Mouse (Mus musculus): ENCODE results near the gene Tuba1c. TPM values are rescaled to one million over a fixed set of nuclear protein-coding genes. Genes with fewer than 3 reads are reported as not detected.
"Not testable (repeated sequence)": the region's sequence is repeated elsewhere in the genome, so short reads cannot be mapped to it uniquely, and the experiment has no call there.

Gene Tuba1c
- total and polyA plus RNA-seq, 2 experiments from 2014 or later = 9.6 to 22.6 TPM

DNA sequence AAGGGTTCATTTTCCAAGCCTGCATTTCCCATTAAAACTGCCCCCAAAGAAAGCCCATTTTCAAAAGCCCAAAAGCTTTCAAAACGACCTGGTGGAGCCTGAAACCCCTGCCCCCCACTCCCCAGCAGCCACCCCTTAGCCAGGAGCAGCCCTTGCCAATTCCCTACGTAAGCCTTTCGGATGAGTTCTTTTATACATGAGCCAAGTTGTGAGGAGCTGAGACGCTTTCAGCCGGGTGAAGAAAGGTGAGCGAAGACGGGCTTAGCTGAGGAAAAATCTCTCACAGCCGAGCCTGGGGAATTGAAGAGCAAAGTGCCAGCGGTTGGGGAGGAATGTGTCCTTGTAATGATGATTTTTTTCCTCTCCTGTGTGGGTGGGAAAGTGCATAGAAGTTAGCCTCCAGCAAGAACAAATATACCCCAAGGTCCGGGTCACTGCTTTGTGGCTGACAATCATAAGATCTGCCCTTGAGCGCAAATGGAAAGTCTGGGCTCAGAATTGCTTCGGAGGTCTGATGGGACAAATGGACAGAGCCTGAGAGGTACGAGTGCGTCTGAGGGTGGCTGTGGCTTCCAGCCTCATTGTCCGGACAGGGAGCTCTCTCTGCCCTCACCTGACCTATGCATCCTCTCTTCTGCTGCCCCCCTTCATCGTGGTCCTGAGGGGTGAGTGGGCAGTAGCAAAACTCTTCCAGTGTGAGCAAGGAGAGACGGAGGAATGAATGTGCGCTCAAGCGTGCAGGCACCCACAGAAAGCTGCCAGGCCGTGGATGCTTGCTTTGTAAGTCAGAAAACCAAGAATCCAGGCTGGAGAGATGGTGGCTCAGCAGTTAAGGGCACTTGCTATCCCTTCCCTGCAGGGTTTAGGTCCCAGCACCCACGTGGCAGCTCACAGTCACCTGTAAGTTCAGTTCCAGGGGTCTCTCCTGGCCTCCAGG lies 11.5 kb downstream of the Tuba1c start:
- DNase-seq (ENCODE audit: low spot score) = peak; percentile 30
- Histone ChIP-seq H3K4me3 (ENCODE audit: low read depth, low read length) (no peak overlapping the region), H3K27me3 (ENCODE audit: insufficient read depth, low read length) (no peaks in the 10 kb centered on the region), H3K9ac (replicated peaks; ENCODE audit: low read length, poor library complexity, severe bottlenecking) (no peak overlapping the region), H3K27ac (ENCODE audit: low read depth, low read length) (no peak overlapping the region), H3K4me2 (ENCODE audit: low read depth, low read length, poor library complexity, severe bottlenecking) (no peak overlapping the region), H3K9me3 (ENCODE audit: low read length) (no peaks in the 10 kb centered on the region), H3K36me3 (ENCODE audit: insufficient read depth, low read length) (no peaks in the 10 kb centered on the region), H3K4me1 (ENCODE audit: insufficient read depth, low read length) (no peaks in the 10 kb centered on the region)
- no peak for ATAC-seq (ENCODE audit: low FRiP score)
- no peak for TF ChIP-seq CTCF (IDR thresholded peaks at IDR 0.05)
- WGBS = 33% methylated on average over 21 of the region's 21 CpGs

DNA sequence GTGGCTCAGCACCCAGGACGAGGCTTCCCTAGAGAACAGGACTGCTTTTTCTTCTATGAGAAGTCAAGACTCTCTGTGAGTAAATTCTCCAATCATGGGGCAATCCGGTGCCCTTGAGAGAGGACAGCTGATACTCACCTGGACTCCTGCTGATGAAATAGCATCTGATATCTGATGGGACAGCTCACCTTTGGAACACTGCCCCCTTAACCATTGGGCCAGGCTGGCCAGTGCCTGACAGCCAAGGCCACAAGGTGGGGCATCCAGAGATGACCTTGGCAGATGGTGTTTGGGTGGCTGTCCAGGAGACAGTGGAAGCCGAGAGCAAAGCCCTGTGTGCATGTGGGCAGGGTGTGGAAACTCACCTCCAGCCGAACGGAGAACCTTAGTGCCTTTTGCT lies 12.6 kb downstream of the Tuba1c start:
- Histone ChIP-seq H3K9me3 (ENCODE audit: low read length) (no peaks in the 10 kb centered on the region), H3K27me3 (ENCODE audit: insufficient read depth, low read length) (no peaks in the 10 kb centered on the region), H3K4me2 (ENCODE audit: low read depth, low read length, poor library complexity, severe bottlenecking) (no peak overlapping the region), H3K27ac (ENCODE audit: low read depth, low read length) (no peak overlapping the region), H3K4me3 (ENCODE audit: low read depth, low read length) (no peak overlapping the region), H3K9ac (replicated peaks; ENCODE audit: low read length, poor library complexity, severe bottlenecking) (no peak overlapping the region), H3K36me3 (ENCODE audit: insufficient read depth, low read length) (no peaks in the 10 kb centered on the region), H3K4me1 (ENCODE audit: insufficient read depth, low read length) (no peaks in the 10 kb centered on the region)
- no peak for TF ChIP-seq CTCF (IDR thresholded peaks at IDR 0.05)
- 82% methylated on average over 5 of the region's 5 CpGs for WGBS
- DNase-seq (ENCODE audit: low spot score) (no peak), ATAC-seq (ENCODE audit: low FRiP score) (no peak)

DNA sequence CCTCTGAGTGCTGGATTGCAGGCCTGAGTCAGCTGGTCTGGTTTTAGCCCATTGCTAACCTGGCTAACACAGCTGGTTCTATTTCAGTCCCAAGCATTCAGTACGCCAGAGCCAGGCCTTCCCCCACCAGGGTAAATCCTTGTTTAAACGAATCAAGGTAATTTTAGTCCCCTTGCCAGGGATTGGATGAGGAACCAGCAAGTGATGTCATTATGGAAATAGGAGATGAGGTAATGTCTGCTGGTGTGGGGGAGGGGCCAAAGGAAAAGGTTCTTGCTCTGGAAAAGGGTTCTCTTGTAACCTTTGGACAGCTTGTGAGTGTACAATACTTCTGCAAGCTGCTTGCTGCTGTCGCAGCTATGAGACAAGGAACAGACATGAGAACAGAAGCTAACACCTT lies 15.2 kb downstream of the Tuba1c start:
- Histone ChIP-seq H3K4me2 (ENCODE audit: low read depth, low read length, poor library complexity, severe bottlenecking) (no peak overlapping the region), H3K36me3 (ENCODE audit: insufficient read depth, low read length) (no peaks in the 10 kb centered on the region), H3K4me3 (ENCODE audit: low read depth, low read length) (no peak overlapping the region), H3K27ac (ENCODE audit: low read depth, low read length) (no peak overlapping the region), H3K9me3 (ENCODE audit: low read length) (no peaks in the 10 kb centered on the region), H3K4me1 (ENCODE audit: insufficient read depth, low read length) (no peaks in the 10 kb centered on the region), H3K27me3 (ENCODE audit: insufficient read depth, low read length) (no peaks in the 10 kb centered on the region), H3K9ac (replicated peaks; ENCODE audit: low read length, poor library complexity, severe bottlenecking) (no peak overlapping the region)
- no peak for DNase-seq (ENCODE audit: low spot score)
- ATAC-seq (ENCODE audit: low FRiP score) = no peak
- TF ChIP-seq CTCF (IDR thresholded peaks at IDR 0.05) = no peak
- WGBS = 64% methylated on average over 3 of the region's 3 CpGs

DNA sequence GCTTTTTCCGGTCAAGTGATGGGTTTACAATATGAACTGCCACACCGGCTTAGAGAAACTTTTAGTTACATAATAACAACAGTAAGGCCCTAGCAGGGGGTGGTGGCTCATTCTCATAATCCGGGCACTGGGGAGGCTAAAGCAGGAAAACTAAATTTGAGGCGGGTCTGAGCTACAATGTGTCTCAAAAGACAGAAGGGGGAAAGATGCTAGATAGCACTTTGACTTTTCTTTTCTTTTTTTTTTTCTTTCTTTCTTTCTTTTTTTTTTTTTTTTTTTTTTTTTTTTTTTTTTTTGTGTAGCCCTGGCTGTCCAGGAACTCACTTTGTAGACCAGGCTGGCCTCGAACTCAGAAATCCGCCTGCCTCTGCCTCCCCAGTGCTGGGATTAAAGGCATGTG lies 16.0 kb downstream of the Tuba1c start:
- H3K9ac ChIP-seq (replicated peaks; ENCODE audit: low read length, poor library complexity, severe bottlenecking); DNase-seq (ENCODE audit: low spot score); H3K4me1 ChIP-seq (ENCODE audit: insufficient read depth, low read length); H3K9me3 ChIP-seq (ENCODE audit: low read length); H3K27me3 ChIP-seq (ENCODE audit: insufficient read depth, low read length); ATAC-seq (ENCODE audit: low FRiP score); H3K4me2 ChIP-seq (ENCODE audit: low read depth, low read length, poor library complexity, severe bottlenecking); H3K4me3 ChIP-seq (ENCODE audit: low read depth, low read length); H3K36me3 ChIP-seq (ENCODE audit: insufficient read depth, low read length); H3K27ac ChIP-seq (ENCODE audit: low read depth, low read length): not testable (repeated sequence)
- 69% methylated on average over 6 of the region's 6 CpGs for WGBS

DNA sequence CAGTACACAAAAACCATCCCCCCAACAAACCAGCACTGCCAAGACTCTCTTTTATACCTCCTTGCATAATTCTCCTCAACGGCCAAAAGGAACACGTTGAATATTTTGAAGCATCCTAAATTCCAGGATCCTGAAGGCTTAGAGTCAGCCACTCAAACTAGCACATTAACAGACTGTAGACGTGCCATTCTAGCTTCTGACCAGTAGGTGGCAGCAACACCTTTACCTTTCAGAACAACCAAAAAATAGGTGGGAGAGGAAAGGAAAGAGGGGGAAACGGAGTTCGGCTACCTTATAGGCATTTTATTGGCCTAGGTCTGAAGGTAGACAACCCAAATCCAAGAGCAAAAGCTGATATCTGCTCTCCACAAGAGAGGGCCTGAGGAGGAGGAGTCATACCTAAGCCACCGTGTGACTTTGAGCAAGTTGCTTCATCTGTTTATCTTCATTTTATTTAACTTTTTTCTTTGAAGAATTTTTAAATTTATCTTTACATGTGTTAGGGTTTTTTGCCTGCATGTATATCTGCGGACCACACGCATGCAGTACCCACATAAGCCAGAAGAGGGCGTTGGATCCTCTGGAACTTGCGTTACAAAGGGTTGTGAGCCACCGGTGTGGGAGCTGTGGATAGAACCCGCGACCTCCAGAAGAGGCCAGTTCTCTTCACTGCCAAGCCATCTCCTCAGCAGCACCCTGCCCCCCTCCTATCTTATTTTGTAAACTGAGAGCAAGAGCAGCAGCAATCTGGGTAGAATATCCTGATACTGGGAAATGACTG lies 20.0 kb downstream of the Tuba1c start:
- no peak for ATAC-seq (ENCODE audit: low FRiP score)
- peak; percentile 95 for TF ChIP-seq CTCF (IDR thresholded peaks at IDR 0.05)
- WGBS = 33% methylated on average over 13 of the region's 13 CpGs
- no peaks in the 10 kb centered on the region for H3K9me3 ChIP-seq (ENCODE audit: low read length)
- H3K9ac ChIP-seq (replicated peaks; ENCODE audit: low read length, poor library complexity, severe bottlenecking) = no peak overlapping the region
- DNase-seq (ENCODE audit: low spot score) = peak; percentile 80
- no peaks in the 10 kb centered on the region for H3K36me3 ChIP-seq (ENCODE audit: insufficient read depth, low read length)
- H3K27ac ChIP-seq (ENCODE audit: low read depth, low read length) = no peak overlapping the region
- H3K4me3 ChIP-seq (ENCODE audit: low read depth, low read length) = no peak overlapping the region
- H3K27me3 ChIP-seq (ENCODE audit: insufficient read depth, low read length) = peaks cover 15% of the 10 kb centered on the region; the same call in 1 of the 2 replicates
- H3K4me1 ChIP-seq (ENCODE audit: insufficient read depth, low read length) = no peaks in the 10 kb centered on the region
- no peak overlapping the region for H3K4me2 ChIP-seq (ENCODE audit: low read depth, low read length, poor library complexity, severe bottlenecking)

DNA sequence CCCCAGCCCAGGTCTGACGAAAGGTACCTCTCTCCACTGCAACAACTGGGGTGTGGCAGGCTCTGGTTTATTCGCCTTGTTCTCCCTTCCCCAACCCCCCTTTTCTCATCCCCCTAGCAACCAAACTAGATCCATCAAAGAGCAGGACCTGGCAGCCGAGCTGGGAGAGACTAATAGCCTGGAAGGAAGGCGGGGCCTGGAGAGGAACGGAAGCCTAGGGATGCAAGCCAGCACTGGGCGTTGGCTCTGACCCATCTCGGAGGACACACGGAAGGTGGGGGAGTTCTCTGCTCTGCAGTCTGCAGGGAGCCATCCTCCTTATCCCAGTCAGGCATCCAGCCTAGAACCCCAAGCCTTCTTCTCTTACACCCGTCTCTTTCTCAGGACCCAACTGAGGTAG lies 23.7 kb downstream of the Tuba1c start:
- ATAC-seq (ENCODE audit: low FRiP score) (no peak), DNase-seq (ENCODE audit: low spot score) (peak; percentile 22)
- H3K27ac ChIP-seq (ENCODE audit: low read depth, low read length) = no peak overlapping the region
- H3K27me3 ChIP-seq (ENCODE audit: insufficient read depth, low read length) = peaks cover 52% of the 10 kb centered on the region
- 0 out of 2 replicates have a peak, but pooled peaks cover 4% of the 10 kb centered on the region for H3K4me1 ChIP-seq (ENCODE audit: insufficient read depth, low read length)
- no peak overlapping the region for H3K4me3 ChIP-seq (ENCODE audit: low read depth, low read length)
- H3K9me3 ChIP-seq (ENCODE audit: low read length) = no peaks in the 10 kb centered on the region
- H3K9ac ChIP-seq (replicated peaks; ENCODE audit: low read length, poor library complexity, severe bottlenecking) = no peak overlapping the region
- no peak overlapping the region for H3K4me2 ChIP-seq (ENCODE audit: low read depth, low read length, poor library complexity, severe bottlenecking)
- WGBS = 16% methylated on average over 9 of the region's 9 CpGs
- no peaks in the 10 kb centered on the region for H3K36me3 ChIP-seq (ENCODE audit: insufficient read depth, low read length)
- TF ChIP-seq CTCF (IDR thresholded peaks at IDR 0.05) = no peak

Data from midbrain, postnatal 0 days (tissue).